Mouse (Mus musculus): ENCODE results near the gene Zdhhc5.

GRCm38 (mm10) chr2:84638428-84639220 lies 76.4 kb downstream of the Zdhhc5 start:
- TF ChIP-seq TAL1 (IDR thresholded peaks at IDR 0.05; ENCODE audit: low read length) (no peak), GATA1 (IDR thresholded peaks at IDR 0.05; ENCODE audit: low read length) (no peak)

Measured in erythroblast, embryonic 14.5 days (primary cell).